Comparison of ENCODE assay signal across 24 mouse cellular contexts in genomic region chr16:55570097-55570496, GRCm38 (mm10).
A peak's percentile ranks its signal among the peaks of the same experiment; 100 is the strongest.
DNase-seq lines count a peak whose midpoint lies in the region; ATAC-seq and TF ChIP-seq lines count a peak whose summit lies in the region.
"Had no signal": no experiment of that assay in that cellular context is flagged by ENCODE, and none has a peak within 500 bp of the region (broad histone marks: within the 10 kb centered on the region; RNA-seq: fewer than 3 reads in every experiment).

No protein-coding gene starts in this region.

- no peaks in the 10 kb centered on the region for H3K9me3 ChIP-seq in heart, embryonic 11.5 days (replicated peaks; ENCODE audit: control insufficient read depth, low read length)
- no peaks in the 10 kb centered on the region for H3K9me3 ChIP-seq in liver, embryonic 12.5 days (replicated peaks)
- H3K9me3 ChIP-seq in lung, embryonic 16.5 days (ENCODE audit: control insufficient read depth, low read length) = no peaks in the 10 kb centered on the region
- H3K9me3 ChIP-seq: embryonic facial prominence, embryonic 13.5 days; embryonic facial prominence, embryonic 15.5 days; forebrain, embryonic 10.5 days; forebrain, embryonic 12.5 days had no signal

- H3K9ac ChIP-seq in heart, adult 2 months (ENCODE audit: low read depth, low read length) = no peak overlapping the region
- H3K9ac ChIP-seq in heart, embryonic 11.5 days (ENCODE audit: low read depth, low read length) = no peak overlapping the region
- H3K9ac ChIP-seq in liver, adult 2 months (ENCODE audit: low read depth, low read length) = no peak overlapping the region
- no peak overlapping the region for H3K9ac ChIP-seq in liver, embryonic 12.5 days
- H3K9ac ChIP-seq in lung, embryonic 16.5 days (ENCODE audit: low read length) = no peak overlapping the region
- H3K9ac ChIP-seq: embryonic facial prominence, embryonic 13.5 days; embryonic facial prominence, embryonic 15.5 days; forebrain, embryonic 12.5 days had no signal

- no peak for ATAC-seq in heart, embryonic 11.5 days (replicated peaks; ENCODE audit: insufficient number of reproducible peaks, low FRiP score, low TSS enrichment)
- ATAC-seq in liver, embryonic 12.5 days = no peak
- ATAC-seq in lung, embryonic 16.5 days (ENCODE audit: low read depth) = peak; percentile 51; the same call in 1 of the 2 replicates
- ATAC-seq: forebrain, embryonic 14.5 days had no signal

- no peak for TF ChIP-seq POLR2A in heart, adult 2 months (IDR thresholded peaks at IDR 0.05; ENCODE audit: insufficient read depth, low read depth, low read length)
- no peak for TF ChIP-seq POLR2A in liver, adult 2 months (IDR thresholded peaks at IDR 0.05; ENCODE audit: extremely low read depth, insufficient read depth, low read length)

- no peaks in the 10 kb centered on the region for H3K27me3 ChIP-seq in heart, adult 2 months (ENCODE audit: control insufficient read depth, insufficient read depth, low read length)
- no peaks in the 10 kb centered on the region for H3K27me3 ChIP-seq in heart, embryonic 11.5 days (ENCODE audit: control insufficient read depth, insufficient read depth, low read length)
- H3K27me3 ChIP-seq in liver, adult 2 months (ENCODE audit: control insufficient read depth, insufficient read depth, low read length) = no peaks in the 10 kb centered on the region
- H3K27me3 ChIP-seq in liver, embryonic 12.5 days (replicated peaks) = no peaks in the 10 kb centered on the region
- H3K27me3 ChIP-seq in lung, embryonic 16.5 days (ENCODE audit: control insufficient read depth, insufficient read depth, low read depth, low read length) = no peaks in the 10 kb centered on the region
- H3K27me3 ChIP-seq: embryonic facial prominence, embryonic 13.5 days; embryonic facial prominence, embryonic 15.5 days; forebrain, embryonic 12.5 days had no signal

- TF ChIP-seq EP300 in heart, adult 2 months (IDR thresholded peaks at IDR 0.05; ENCODE audit: insufficient read depth, low read depth, low read length) = no peak

- no peak for TF ChIP-seq CTCF in heart, adult 2 months (IDR thresholded peaks at IDR 0.05)
- no peak for TF ChIP-seq CTCF in liver, adult 2 months (IDR thresholded peaks at IDR 0.05; ENCODE audit: low read depth, low read length)

- intact Hi-C loops in heart, adult 2 months (cut with DNase I) = no loop called here

- peaks cover 1% of the 10 kb centered on the region for H3K4me1 ChIP-seq in heart, adult 2 months (ENCODE audit: control insufficient read depth, insufficient read depth, low read length)
- H3K4me1 ChIP-seq in heart, embryonic 11.5 days (ENCODE audit: control insufficient read depth, insufficient read depth, low read length) = no peaks in the 10 kb centered on the region
- no peaks in the 10 kb centered on the region; the same call in 1 of the 2 replicates for H3K4me1 ChIP-seq in liver, adult 2 months (ENCODE audit: control insufficient read depth, insufficient read depth, low read length)
- H3K4me1 ChIP-seq in liver, embryonic 12.5 days = no peaks in the 10 kb centered on the region
- H3K4me1 ChIP-seq in lung, embryonic 16.5 days (replicated peaks; ENCODE audit: control insufficient read depth, insufficient read depth, low read length) = no peaks in the 10 kb centered on the region; the same call in 1 of the 2 replicates
- H3K4me1 ChIP-seq: embryonic facial prominence, embryonic 13.5 days; embryonic facial prominence, embryonic 15.5 days; forebrain, embryonic 10.5 days; forebrain, embryonic 12.5 days had no signal

- no peaks in the 10 kb centered on the region for H3K79me2 ChIP-seq in heart, adult 2 months (replicated peaks; ENCODE audit: control insufficient read depth, insufficient read depth, low read length)
- no peaks in the 10 kb centered on the region for H3K79me2 ChIP-seq in liver, adult 2 months (ENCODE audit: control insufficient read depth, insufficient read depth, low read length)

- DNase-seq in heart, adult 2 months = no peak
- peak; percentile 14 for DNase-seq in liver, adult 2 months (ENCODE audit: extremely low read depth, low read depth, low spot score)
- no peak for DNase-seq in lung, adult 18-20 months
- DNase-seq in lung, postnatal 25 days (ENCODE audit: low spot score) = peak; percentile 13
- DNase-seq in lung, postnatal 10 days = no peak
- DNase-seq: adrenal gland, adult 2 months; adrenal gland, postnatal 10 days; adrenal gland, postnatal 25 days; cerebellum, adult 11 months; cerebellum, adult 18-20 months; cerebellum, adult 8-10 months; cerebellum, adult 9-11 months; cerebellum, postnatal 14 days; cerebellum, postnatal 36 days; embryo, embryonic 11 days had no signal

- 81% methylated on average over 5 of the region's 5 CpGs for WGBS in heart, adult 2 months
- 77% methylated on average over 5 of the region's 5 CpGs for WGBS in heart, embryonic 11.5 days (ENCODE audit: insufficient replicate concordance)
- 77% methylated on average over 5 of the region's 5 CpGs for WGBS in liver, adult 2 months
- WGBS in liver, embryonic 12.5 days (ENCODE audit: insufficient replicate concordance) = 76% methylated on average over 5 of the region's 5 CpGs
- WGBS in lung, embryonic 16.5 days = 53% methylated on average over 5 of the region's 5 CpGs

- no peaks in the 10 kb centered on the region for H3K36me3 ChIP-seq in heart, adult 2 months (ENCODE audit: control insufficient read depth, insufficient read depth, low read length)
- H3K36me3 ChIP-seq in heart, embryonic 11.5 days (ENCODE audit: control insufficient read depth, insufficient read depth, low read length) = no peaks in the 10 kb centered on the region
- H3K36me3 ChIP-seq in liver, adult 2 months (ENCODE audit: control insufficient read depth, insufficient read depth, low read length) = no peaks in the 10 kb centered on the region
- no peaks in the 10 kb centered on the region for H3K36me3 ChIP-seq in liver, embryonic 12.5 days
- no peaks in the 10 kb centered on the region for H3K36me3 ChIP-seq in lung, embryonic 16.5 days (ENCODE audit: control insufficient read depth, insufficient read depth, low read length)
- H3K36me3 ChIP-seq: embryonic facial prominence, embryonic 13.5 days; embryonic facial prominence, embryonic 15.5 days; forebrain, embryonic 10.5 days; forebrain, embryonic 12.5 days had no signal

- no peak overlapping the region for H3K4me3 ChIP-seq in heart, adult 2 months
- H3K4me3 ChIP-seq in heart, embryonic 11.5 days (ENCODE audit: low read depth, low read length) = no peak overlapping the region
- no peak overlapping the region for H3K4me3 ChIP-seq in liver, adult 2 months (ENCODE audit: insufficient read depth, low read depth, low read length)
- H3K4me3 ChIP-seq in liver, embryonic 12.5 days = no peak overlapping the region
- no peak overlapping the region for H3K4me3 ChIP-seq in lung, embryonic 16.5 days (ENCODE audit: low read length)
- H3K4me3 ChIP-seq: embryonic facial prominence, embryonic 13.5 days; embryonic facial prominence, embryonic 15.5 days; erythroblast, embryonic 14.5 days; forebrain, embryonic 10.5 days; forebrain, embryonic 12.5 days had no signal

- H3K27ac ChIP-seq in heart, adult 2 months = peak overlapping the region; percentile 5
- no peak overlapping the region for H3K27ac ChIP-seq in heart, embryonic 11.5 days (ENCODE audit: low read depth, low read length)
- no peak overlapping the region for H3K27ac ChIP-seq in liver, adult 2 months (replicated peaks; ENCODE audit: insufficient read depth, low read depth, low read length)
- no peak overlapping the region for H3K27ac ChIP-seq in liver, embryonic 12.5 days
- no peak overlapping the region; the same call in 1 of the 2 replicates for H3K27ac ChIP-seq in lung, embryonic 16.5 days (ENCODE audit: low read length)
- H3K27ac ChIP-seq: embryonic facial prominence, embryonic 13.5 days; embryonic facial prominence, embryonic 15.5 days; forebrain, embryonic 10.5 days; forebrain, embryonic 12.5 days had no signal

- no peak overlapping the region for H3K4me2 ChIP-seq in heart, embryonic 11.5 days
- no peak overlapping the region for H3K4me2 ChIP-seq in liver, embryonic 12.5 days
- no peak overlapping the region for H3K4me2 ChIP-seq in lung, embryonic 16.5 days (ENCODE audit: low read depth, low read length)
- H3K4me2 ChIP-seq: embryonic facial prominence, embryonic 13.5 days; embryonic facial prominence, embryonic 15.5 days; forebrain, embryonic 12.5 days had no signal

Comparison
In these comparisons a context has a peak if more than half of its experiments do, and no peak if none do; other contexts are left out.
1. DNase-seq: peak in liver, adult 2 months (single experiment) and lung, postnatal 25 days (single experiment); none in heart, adult 2 months (0 of 2), lung, adult 18-20 months (0 of 2) and lung, postnatal 10 days (single experiment).